Mouse (Mus musculus) frontal cortex, postnatal 25 days (tissue): ENCODE data around the gene Ttc33.

Source experiments
- DNase-seq, 2 experiments: peaks; one replicate each; pipeline ENCODE4 v3.0.0; 2022; ENCODE audit warnings: low spot score in 2 of 2

Ttc33 gene

GRCm38 (mm10) chr15:5241304-5242201 is 56.2 kb downstream of the Ttc33 start:
- DNase-seq, result no peak

DNA sequence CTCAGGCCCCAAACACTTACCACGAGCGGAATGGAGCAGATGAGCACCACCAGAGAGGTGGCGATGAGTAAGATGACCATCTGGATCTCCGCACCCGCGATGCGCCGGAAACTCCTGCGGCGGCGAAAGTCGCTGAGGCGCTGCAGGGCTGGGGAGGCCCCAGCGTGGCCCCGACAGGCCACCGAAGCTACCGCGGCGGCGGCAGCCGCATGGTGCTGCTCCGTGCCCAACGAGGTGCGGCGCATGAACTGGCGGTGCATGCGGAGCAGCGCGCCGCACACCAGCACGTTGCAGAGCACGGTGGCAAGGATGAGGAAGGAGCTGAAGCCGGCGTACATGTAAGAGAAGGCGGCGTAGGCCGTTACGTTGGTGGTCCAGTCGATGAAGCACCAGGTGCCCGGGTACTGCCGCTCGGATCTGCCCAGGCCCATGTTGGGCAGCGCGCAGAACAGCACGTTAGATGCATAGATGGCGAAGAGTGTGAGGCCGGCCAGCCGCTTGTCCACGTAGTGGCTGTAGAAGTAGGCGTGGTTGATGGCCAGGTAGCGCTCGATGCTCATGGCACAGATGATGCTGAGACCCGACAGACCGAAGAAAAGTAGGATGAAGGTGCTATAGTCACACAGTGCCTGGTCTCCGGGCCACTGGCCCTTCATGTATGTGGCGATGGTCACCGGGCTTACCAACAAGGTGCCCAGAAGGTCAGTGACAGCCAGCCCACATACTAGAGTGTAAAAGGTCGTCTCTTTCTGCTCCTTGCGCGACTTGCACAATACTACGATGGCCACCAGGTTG is 57.1 kb downstream of the Ttc33 start:
- DNase-seq, result no peak

- DNase-seq, result no peak
These were observed 58.0 kb downstream of the Ttc33 start for GRCm38 (mm10) chr15:5243036-5243958.

- peak; percentile 49 to 76 for DNase-seq
These were observed 58.9 kb downstream of the Ttc33 start, which contains the start of gene Ptger4 for GRCm38 (mm10) chr15:5243959-5244905. Gene Ptger4, minus strand, starts transcription at chr15:5244187.

DNA sequence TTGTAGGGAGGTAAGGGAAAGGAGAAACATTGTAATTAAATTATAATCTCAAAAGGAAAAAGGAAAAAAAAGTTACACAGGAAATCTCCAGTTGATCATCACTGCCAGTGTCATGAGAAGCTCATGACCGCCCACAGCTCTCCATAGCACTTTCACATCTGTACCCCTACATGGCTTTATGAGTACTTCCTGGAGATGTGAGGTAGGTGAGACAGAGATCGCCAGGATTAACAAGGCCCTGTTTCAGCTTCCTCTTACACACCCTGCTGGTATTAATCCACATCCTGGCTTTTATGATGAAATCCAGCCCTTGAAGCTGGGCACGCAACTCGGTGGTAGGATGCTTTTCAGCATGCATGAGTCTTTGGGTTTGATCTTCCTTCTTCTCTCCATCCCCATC is 64.9 kb downstream of the Ttc33 start:
- DNase-seq, result no peak

GRCm38 (mm10) chr15:5260183-5260582 is 74.9 kb downstream of the Ttc33 start:
- no peak for DNase-seq

DNA sequence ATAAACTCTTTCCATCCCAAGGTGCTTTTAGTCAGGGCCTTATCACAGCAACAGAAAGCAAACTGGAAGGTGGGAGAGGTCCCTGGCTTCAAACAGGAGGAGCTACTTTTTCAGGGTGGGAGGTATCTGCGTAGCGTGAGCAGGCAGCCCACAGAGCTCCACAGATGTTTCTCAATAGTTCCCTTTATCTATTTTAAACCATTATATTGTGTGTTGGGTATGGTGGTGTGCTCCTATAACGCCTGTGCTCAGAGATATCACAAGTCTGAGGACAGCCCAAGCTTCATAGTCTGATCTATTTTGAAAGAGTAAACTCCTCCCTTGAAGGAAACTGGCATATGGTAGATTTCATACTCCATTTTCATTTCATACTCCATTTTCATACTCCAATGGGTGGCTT is 75.7 kb downstream of the Ttc33 start:
- no peak for DNase-seq

- DNase-seq, result no peak
These were observed 76.9 kb downstream of the Ttc33 start for GRCm38 (mm10) chr15:5262095-5262667.

GRCm38 (mm10) chr15:5262874-5263504 is 77.7 kb downstream of the Ttc33 start:
- DNase-seq, result no peak

DNA sequence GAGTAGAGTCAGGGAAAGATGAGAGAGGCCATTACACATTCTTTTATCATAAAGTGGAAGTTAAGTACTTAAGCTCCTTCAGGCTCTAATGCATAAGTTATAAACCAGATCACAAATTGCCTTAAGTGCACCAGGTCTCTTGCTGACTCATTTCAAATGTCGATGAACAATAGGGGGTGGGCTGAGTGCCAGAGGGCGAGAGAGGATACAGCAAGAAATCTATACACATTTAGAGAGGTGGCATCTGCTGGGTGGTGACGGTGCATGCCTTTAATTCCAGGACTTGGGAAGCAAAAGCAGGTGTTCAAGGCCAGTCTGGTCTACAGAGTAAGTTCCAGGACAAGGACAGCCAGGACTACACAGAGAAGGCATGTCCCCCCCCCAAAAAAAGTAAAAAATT is 80.8 kb downstream of the Ttc33 start:
- no peak for DNase-seq
